Mouse (Mus musculus) stomach, postnatal 0 days (tissue): ENCODE data around the gene Myadml2.

Experiments used
- CTCF ChIP-seq: IDR thresholded peaks from 2 replicates; pipeline ENCODE4 v1.5.1; 2016; ENCODE audit warnings: antibody characterized with exemption, low read depth, mild to moderate bottlenecking, moderate library complexity
- EP300 ChIP-seq: optimal IDR thresholded peaks from 2 replicates; pipeline ENCODE3; 2016; ENCODE audit warnings: antibody characterized with exemption

- TF ChIP-seq CTCF = no peak
- TF ChIP-seq EP300 = no peak
These were observed 30.3 kb downstream of the Myadml2 start, which contains the start of gene Pcyt2 for GRCm38 (mm10) chr11:120617519-120618112.
